Mouse (Mus musculus) midbrain, embryonic 16.5 days (tissue): ENCODE results near the gene Srgap3. TPM values are rescaled to one million over a fixed set of nuclear protein-coding genes. Genes with fewer than 3 reads are reported as not detected.

Experiments used
- ATAC-seq: fragments of 200-750 bp; cut with Nextera tagmentation; 2 replicates; pipeline ENCODE4 v1.8.0; 2017; ENCODE audit warnings: moderate TSS enrichment
- H3K27ac ChIP-seq: fragments of 300-500 bp; sonication (generic); 2 replicates; pipeline ENCODE4 v1.5.1; 2014; ENCODE audit warnings: mild to moderate bottlenecking, low read length, mixed read lengths
- H3K27me3 ChIP-seq: fragments of 300-500 bp; sonication (generic); 2 replicates; pipeline ENCODE4 v1.6.1; 2014; ENCODE audit warnings: low read depth, low read length, mixed read lengths; ENCODE audit not compliant: control insufficient read depth, insufficient read depth
- H3K36me3 ChIP-seq: fragments of 300-500 bp; sonication (generic); 2 replicates; pipeline ENCODE4 v1.6.1; 2014; ENCODE audit warnings: mild to moderate bottlenecking, low read length, moderate library complexity, mixed read lengths; ENCODE audit not compliant: control insufficient read depth, insufficient read depth
- H3K4me1 ChIP-seq: fragments of 300-500 bp; sonication (generic); 2 replicates; pipeline ENCODE4 v1.6.1; 2014; ENCODE audit warnings: mild to moderate bottlenecking, low read length, mixed read lengths; ENCODE audit not compliant: control insufficient read depth, insufficient read depth
- H3K4me2 ChIP-seq: fragments of 300-500 bp; sonication (generic); 2 replicates; pipeline ENCODE4 v1.6.1; 2014; ENCODE audit warnings: mild to moderate bottlenecking, low read length, mixed read lengths
- H3K4me3 ChIP-seq: fragments of 300-500 bp; sonication (generic); 2 replicates; pipeline ENCODE4 v1.5.1; 2014; ENCODE audit warnings: low read depth, mild to moderate bottlenecking, low read length, moderate library complexity, mixed read lengths
- H3K9ac ChIP-seq: fragments of 300-500 bp; sonication (generic); 2 replicates; pipeline ENCODE4 v1.6.1; 2014; ENCODE audit warnings: low read depth, low read length, mixed read lengths
- H3K9me3 ChIP-seq: fragments of 300-500 bp; sonication (generic); replicated peaks from 2 replicates; pipeline ENCODE4 v1.6.1; 2014; ENCODE audit warnings: mild to moderate bottlenecking, low read length, mixed read lengths; ENCODE audit not compliant: control insufficient read depth, poor library complexity, severe bottlenecking
- WGBS: fragments of 180-500 bp; shearing (Covaris S2); extraction: QIAGEN DNeasy Blood & Tissue Kit; methylation state at CpG from one replicate; pipeline ENCODE4 v1.1.7; 2014; 5-methylcytosine and 5-hydroxymethylcytosine counted together
- polyA plus RNA-seq: library from polyadenylated mRNA; unstranded; fragments of >200 nt; fragmentation: Nextera tagmentation; extraction: Ambion mirVana; gene quantifications from 2 replicates; pipeline ENCODE4 v1.2.1, GENCODE M21; 2015

Srgap3 gene
- polyA plus RNA-seq, 1 experiment from 2014 or later: 37.4 TPM

DNA sequence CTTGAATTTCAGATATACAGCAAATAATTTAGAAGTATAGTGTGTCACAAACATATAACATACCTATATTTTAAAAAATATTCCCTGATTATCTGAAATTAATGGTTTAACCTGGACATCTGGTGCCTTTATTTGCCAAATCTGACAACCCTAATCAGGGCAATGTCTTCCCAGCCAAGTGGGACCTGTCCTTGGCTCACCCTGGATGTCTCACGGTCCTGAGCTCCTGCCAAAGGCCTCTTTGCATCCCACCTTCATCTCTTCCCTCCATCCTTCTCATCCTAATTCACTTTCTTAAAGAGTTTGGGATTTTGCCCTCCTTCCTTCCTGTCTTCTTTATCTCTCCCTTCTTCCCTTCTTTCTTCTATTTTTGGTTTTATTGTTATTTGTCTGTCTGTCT, 248.0 kb downstream of the Srgap3 start:
- H3K4me3 ChIP-seq: no peak overlapping the region
- no peaks in the 10 kb centered on the region for H3K27me3 ChIP-seq
- H3K9me3 ChIP-seq: no peaks in the 10 kb centered on the region
- 55% methylated on average over 1 of the region's 1 CpGs for WGBS
- no peaks in the 10 kb centered on the region for H3K36me3 ChIP-seq
- no peak overlapping the region for H3K27ac ChIP-seq
- no peak overlapping the region for H3K4me2 ChIP-seq
- no peaks in the 10 kb centered on the region for H3K4me1 ChIP-seq
- no peak overlapping the region for H3K9ac ChIP-seq
- no peak for ATAC-seq

DNA sequence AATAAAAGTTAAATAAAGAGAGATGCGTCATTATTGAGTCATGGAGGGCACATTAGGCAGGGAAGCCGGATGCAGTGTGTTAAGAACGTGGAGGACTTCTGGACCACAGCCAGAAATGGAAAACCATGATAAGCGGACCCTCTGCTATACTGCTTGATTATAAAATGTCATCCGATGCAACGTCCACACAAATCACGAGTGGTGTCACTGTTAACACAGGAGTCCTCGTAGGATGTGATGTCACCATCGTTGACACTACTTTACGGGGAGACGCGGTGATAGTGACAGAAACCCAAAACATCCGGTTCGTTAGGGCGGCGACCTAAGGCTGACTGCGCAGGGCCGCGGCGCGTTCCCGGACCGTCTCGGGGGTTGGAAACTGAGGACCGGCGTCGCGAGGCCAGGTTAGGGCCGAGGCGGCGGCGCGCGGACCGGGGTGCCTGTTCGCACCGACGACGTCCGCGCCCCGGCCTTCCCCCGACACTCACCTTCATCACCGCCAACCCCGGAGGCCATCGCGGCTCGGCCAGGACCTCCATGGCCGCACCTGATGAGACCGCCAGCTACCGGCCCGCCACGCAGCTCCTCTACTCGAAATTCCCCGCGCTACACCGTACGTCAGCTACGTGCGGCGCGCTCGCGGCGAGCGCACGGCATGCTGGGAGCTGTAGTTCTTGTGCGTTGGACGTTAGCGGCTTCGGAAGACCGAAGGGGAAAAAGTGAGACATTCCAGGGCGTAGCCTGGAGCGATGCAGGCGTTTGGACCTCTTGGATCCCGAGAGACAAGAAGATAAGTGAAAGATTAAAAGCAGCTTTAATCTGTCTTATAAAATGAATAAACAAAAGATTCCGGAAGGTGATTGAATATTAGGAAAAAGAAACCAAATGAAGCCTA, 250.8 kb downstream of the Srgap3 start, which contains the start of gene Rad18:
Rad18 (minus strand) TSS at position 631 of the 895 bp plus-strand sequence.
- H3K4me1 ChIP-seq: no peaks in the 10 kb centered on the region
- H3K4me2 ChIP-seq: peak within 1 kb of the TSS; percentile 71
- WGBS: under 1% methylated on average over 77 of the region's 77 CpGs
- no peaks in the 10 kb centered on the region for H3K36me3 ChIP-seq
- H3K9me3 ChIP-seq: no peaks in the 10 kb centered on the region
- peak; percentile 93 for ATAC-seq
- no peaks in the 10 kb centered on the region for H3K27me3 ChIP-seq
- H3K9ac ChIP-seq: peak within 1 kb of the TSS; percentile 50
- H3K4me3 ChIP-seq: peak within 1 kb of the TSS; percentile 69
- H3K27ac ChIP-seq: no peak within 1 kb of the TSS

DNA sequence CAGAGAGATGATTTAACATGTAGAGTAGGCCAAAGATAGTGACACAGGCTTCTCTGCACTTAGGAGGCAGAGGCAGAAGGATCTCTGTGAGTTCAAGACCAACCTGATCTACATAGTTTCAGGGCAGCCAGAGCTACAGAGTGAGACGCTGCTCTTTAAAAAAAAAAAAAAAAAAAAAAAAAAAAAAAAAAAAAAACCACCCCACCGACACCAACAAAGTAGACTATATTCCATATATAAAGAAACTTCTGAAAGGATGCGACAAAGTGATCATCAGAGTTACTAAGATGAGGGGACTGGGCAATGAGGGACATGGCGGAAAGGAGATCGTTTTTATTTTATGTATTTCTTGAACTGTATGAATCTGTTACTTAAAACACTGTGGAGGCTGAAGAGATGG, 252.6 kb downstream of the Srgap3 start:
- Histone ChIP-seq H3K27ac (no peak overlapping the region), H3K9ac (no peak overlapping the region), H3K27me3 (no peaks in the 10 kb centered on the region), H3K36me3 (no peaks in the 10 kb centered on the region), H3K4me2 (no peak overlapping the region), H3K4me3 (no peak overlapping the region), H3K4me1 (no peaks in the 10 kb centered on the region), H3K9me3 (no peaks in the 10 kb centered on the region)
- 95% methylated on average over 5 of the region's 5 CpGs for WGBS
- ATAC-seq: no peak

DNA sequence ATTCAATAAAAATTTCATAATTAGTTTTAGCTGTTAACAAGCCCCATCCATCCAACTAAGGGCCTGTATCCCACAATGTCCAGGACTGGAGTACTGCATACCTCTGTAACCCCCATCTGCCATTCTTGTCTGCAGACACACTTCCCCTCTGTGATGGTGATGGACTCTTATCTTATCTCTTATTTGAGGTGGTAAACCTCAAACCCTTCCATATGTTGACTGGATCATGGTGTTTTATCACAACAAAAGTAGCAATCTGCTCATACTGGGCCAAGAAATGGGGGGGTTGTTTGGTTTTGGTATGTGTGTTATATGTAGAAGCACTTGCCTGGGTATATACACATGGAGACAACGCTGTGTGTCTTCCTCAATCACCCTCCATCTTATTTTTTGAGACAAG, 255.5 kb downstream of the Srgap3 start:
- Histone ChIP-seq H3K9ac (no peak overlapping the region), H3K4me1 (no peaks in the 10 kb centered on the region), H3K27ac (no peak overlapping the region), H3K27me3 (no peaks in the 10 kb centered on the region), H3K36me3 (no peaks in the 10 kb centered on the region), H3K4me2 (no peak overlapping the region), H3K9me3 (no peaks in the 10 kb centered on the region), H3K4me3 (no peak overlapping the region)
- WGBS: 97% methylated on average over 1 of the region's 1 CpGs
- ATAC-seq: no peak

DNA sequence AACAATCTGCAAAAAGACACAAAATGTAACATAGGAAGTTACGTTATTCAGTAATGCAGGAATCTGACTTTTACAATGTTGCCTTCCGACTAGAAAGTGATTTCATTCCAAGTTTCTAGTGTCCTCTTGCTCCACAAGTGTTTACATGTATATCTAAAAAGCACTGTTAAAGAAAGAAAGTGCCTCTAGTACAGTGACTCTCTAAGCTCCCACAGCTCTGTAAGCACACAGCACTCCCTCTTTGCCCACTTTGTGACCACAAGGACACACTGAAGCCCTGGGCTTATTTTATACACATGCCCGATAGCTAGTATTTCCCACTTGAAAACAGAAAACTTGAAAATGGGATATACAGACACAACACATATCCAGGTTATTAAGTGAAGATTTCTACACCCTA, 259.0 kb downstream of the Srgap3 start:
- no peaks in the 10 kb centered on the region for H3K27me3 ChIP-seq
- H3K4me2 ChIP-seq: no peak overlapping the region
- H3K9ac ChIP-seq: no peak overlapping the region
- 93% methylated on average over 3 of the region's 3 CpGs for whole genome bisulfite sequencing
- no peak overlapping the region for H3K4me3 ChIP-seq
- H3K4me1 ChIP-seq: no peaks in the 10 kb centered on the region
- ATAC-seq: no peak
- no peaks in the 10 kb centered on the region for H3K36me3 ChIP-seq
- H3K9me3 ChIP-seq: no peaks in the 10 kb centered on the region
- H3K27ac ChIP-seq: no peak overlapping the region

DNA sequence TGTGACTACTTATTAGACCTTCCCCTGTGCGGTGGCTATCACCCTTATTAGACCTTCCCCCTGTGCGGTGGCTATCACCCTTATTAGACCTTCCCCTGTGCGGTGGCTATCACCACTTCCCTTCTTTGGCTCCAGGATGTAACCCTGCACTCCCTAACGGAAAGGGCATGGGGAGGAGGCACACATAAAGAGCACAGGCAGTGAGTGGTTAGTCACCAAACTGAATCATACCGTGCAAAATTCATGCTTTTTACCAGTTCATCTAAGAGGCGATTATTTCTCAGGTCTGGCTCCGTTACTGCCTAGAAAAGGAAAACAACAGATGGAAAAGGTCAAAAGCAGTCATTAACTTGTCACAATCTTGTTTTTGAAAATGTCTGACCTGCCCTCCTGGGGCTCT, 260.6 kb downstream of the Srgap3 start:
- no peaks in the 10 kb centered on the region for H3K36me3 ChIP-seq
- WGBS: 87% methylated on average over 7 of the region's 7 CpGs
- H3K4me3 ChIP-seq: no peak overlapping the region
- no peak overlapping the region for H3K4me2 ChIP-seq
- no peaks in the 10 kb centered on the region for H3K4me1 ChIP-seq
- no peaks in the 10 kb centered on the region for H3K9me3 ChIP-seq
- no peak overlapping the region for H3K9ac ChIP-seq
- H3K27ac ChIP-seq: no peak overlapping the region
- ATAC-seq: no peak
- H3K27me3 ChIP-seq: no peaks in the 10 kb centered on the region

DNA sequence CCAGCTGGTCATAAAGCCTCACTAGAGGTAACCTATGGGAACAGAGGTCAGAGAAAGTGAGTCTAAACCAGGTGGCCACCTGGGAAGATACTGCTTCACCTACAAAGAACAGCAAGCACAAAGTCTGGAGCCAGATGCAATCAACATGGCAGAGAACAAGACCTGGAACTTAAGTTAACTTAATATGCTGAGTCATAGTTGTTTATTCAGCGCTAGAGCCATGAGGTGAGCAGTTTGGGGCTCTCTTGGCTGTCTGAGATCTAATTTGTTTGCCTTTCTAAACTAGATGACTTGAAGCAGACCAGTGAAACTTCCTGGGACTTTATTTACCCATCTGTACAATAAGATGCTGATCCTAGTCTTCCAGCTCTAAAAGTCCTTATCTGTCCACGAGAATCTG, 263.0 kb downstream of the Srgap3 start:
- Histone ChIP-seq H3K9me3 (no peaks in the 10 kb centered on the region), H3K27ac (no peak overlapping the region), H3K4me2 (no peak overlapping the region), H3K36me3 (no peaks in the 10 kb centered on the region), H3K27me3 (no peaks in the 10 kb centered on the region), H3K9ac (no peak overlapping the region), H3K4me1 (no peaks in the 10 kb centered on the region), H3K4me3 (no peak overlapping the region)
- no peak for ATAC-seq
- 91% methylated on average over 2 of the region's 2 CpGs for WGBS

Other genes starting within 250 kb of the Srgap3 start
- 51.4 and 55.6 TPM in 2 replicates for gene Thumpd3, start 99.0 kb upstream of the Srgap3 start, polyA plus RNA-seq
- 45.4 and 46.5 TPM in 2 replicates for gene Setd5, start 130.1 kb upstream of the Srgap3 start, polyA plus RNA-seq
- 68.3 and 69.2 TPM in 2 replicates for gene Lhfpl4, start 248.1 kb upstream of the Srgap3 start, polyA plus RNA-seq